Mouse (Mus musculus): ENCODE data around the gene Snrnp40. TPM values are rescaled to one million over a fixed set of nuclear protein-coding genes. Genes with fewer than 3 reads are reported as not detected.

Gene Snrnp40
- polyA plus RNA-seq (2014; fragmentation: Illumina TruSeq; extraction: RNeasy Lipid Tissue Mini Kit (QIAGEN cat#74804); ENCODE audit: low read depth, low replicate concordance): 11.1 TPM

DNA sequence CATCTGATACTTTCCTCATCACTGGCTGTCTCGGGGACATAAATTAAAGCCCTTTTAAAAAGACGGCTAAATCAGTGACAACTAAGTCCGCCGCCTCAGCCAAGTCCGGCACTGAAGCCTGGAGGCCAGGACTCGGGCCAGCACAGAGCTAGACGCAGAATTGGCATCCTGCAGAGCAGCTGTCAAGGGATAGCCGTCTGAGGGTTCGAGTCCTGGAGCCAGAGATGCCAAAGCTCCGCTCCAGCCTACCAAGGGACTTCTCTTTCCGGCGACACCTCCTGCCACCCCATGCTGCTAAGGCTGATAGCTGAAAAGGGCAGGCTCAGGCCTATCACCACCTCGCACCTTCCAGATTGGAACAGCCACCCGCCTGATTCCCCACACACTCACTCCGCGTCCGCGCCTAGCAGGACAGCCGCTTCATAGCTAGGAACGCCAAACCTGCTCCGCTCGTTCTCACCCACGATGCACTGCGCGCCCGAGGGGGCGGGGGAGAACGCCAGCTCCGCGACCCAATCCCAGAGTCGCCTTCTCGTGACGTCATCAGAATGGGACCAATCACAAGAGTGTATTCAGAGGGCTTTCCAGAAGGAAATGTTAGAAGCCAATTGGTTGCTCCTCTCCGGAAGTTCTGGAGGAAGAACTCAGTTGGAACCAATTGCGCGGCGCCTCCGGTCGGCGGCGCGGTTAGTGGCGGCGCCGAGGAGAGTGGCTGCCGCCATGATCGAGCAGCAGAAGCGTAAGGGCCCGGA, at the start of gene Snrnp40, which contains the start of gene Zcchc17:
TSS of gene Snrnp40 (plus strand) at position 647 of the 752 bp plus-strand sequence.
TSS of gene Zcchc17 (minus strand) at position 458 of the 752 bp plus-strand sequence.

Other genes starting within 250 kb of the Snrnp40 start
- gene Hcrtr1, start 220.8 kb upstream of the Snrnp40 start, polyA plus RNA-seq (2014; fragmentation: Illumina TruSeq; extraction: RNeasy Lipid Tissue Mini Kit (QIAGEN cat#74804); ENCODE audit: low read depth, low replicate concordance): not detected
- 10.5 TPM for gene Tinagl1, start 185.0 kb upstream of the Snrnp40 start, polyA plus RNA-seq (2014; fragmentation: Illumina TruSeq; extraction: RNeasy Lipid Tissue Mini Kit (QIAGEN cat#74804); ENCODE audit: low read depth, low replicate concordance)
- not detected for gene Gm853, start 137.7 kb upstream of the Snrnp40 start, polyA plus RNA-seq (2014; fragmentation: Illumina TruSeq; extraction: RNeasy Lipid Tissue Mini Kit (QIAGEN cat#74804); ENCODE audit: low read depth, low replicate concordance)
- 4.3 TPM for gene Serinc2, start 80.9 kb upstream of the Snrnp40 start, polyA plus RNA-seq (2014; fragmentation: Illumina TruSeq; extraction: RNeasy Lipid Tissue Mini Kit (QIAGEN cat#74804); ENCODE audit: low read depth, low replicate concordance)
- gene Fabp3, start 51.5 kb upstream of the Snrnp40 start, polyA plus RNA-seq (2014; fragmentation: Illumina TruSeq; extraction: RNeasy Lipid Tissue Mini Kit (QIAGEN cat#74804); ENCODE audit: low read depth, low replicate concordance): 0.82 TPM
- not detected for gene Gm10570, start 51.5 kb upstream of the Snrnp40 start, polyA plus RNA-seq (2014; fragmentation: Illumina TruSeq; extraction: RNeasy Lipid Tissue Mini Kit (QIAGEN cat#74804); ENCODE audit: low read depth, low replicate concordance)
- 25.5 TPM for gene Zcchc17, start 189 bp upstream of the Snrnp40 start, polyA plus RNA-seq (2014; fragmentation: Illumina TruSeq; extraction: RNeasy Lipid Tissue Mini Kit (QIAGEN cat#74804); ENCODE audit: low read depth, low replicate concordance)
- gene Nkain1, start 214.0 kb downstream of the Snrnp40 start, polyA plus RNA-seq (2014; fragmentation: Illumina TruSeq; extraction: RNeasy Lipid Tissue Mini Kit (QIAGEN cat#74804); ENCODE audit: low read depth, low replicate concordance): not detected